Mouse (Mus musculus) forebrain, postnatal 0 days (tissue): Measurements from ENCODE around the gene Vstm5. TPM values are rescaled to one million over a fixed set of nuclear protein-coding genes. Genes with fewer than 3 reads are reported as not detected.

Experiments used
- ATAC-seq: fragments of 200-750 bp; cut with Nextera tagmentation; 2 replicates; pipeline ENCODE4 v1.8.0; 2017; ENCODE audit warnings: mild to moderate bottlenecking, moderate library complexity
- DNase-seq: peaks from one replicate; pipeline ENCODE4 v3.0.0-alpha.2; 2015
- H3K27ac ChIP-seq: fragments of 300-500 bp; sonication (generic); 2 replicates; pipeline ENCODE4 v1.5.1; 2014; ENCODE audit warnings: low read depth, mild to moderate bottlenecking, antibody characterized with exemption, low read length, moderate library complexity, mixed read lengths
- H3K27me3 ChIP-seq: fragments of 300-500 bp; sonication (generic); 2 replicates; pipeline ENCODE4 v1.6.1; 2014; ENCODE audit warnings: mild to moderate bottlenecking, low read length, mixed read lengths; ENCODE audit not compliant: insufficient read depth
- H3K36me3 ChIP-seq: fragments of 300-500 bp; sonication (generic); 2 replicates; pipeline ENCODE4 v1.6.1; 2014; ENCODE audit warnings: mild to moderate bottlenecking, moderate library complexity; ENCODE audit not compliant: insufficient read depth
- H3K4me1 ChIP-seq: fragments of 300-500 bp; sonication (generic); 2 replicates; pipeline ENCODE4 v1.6.1; 2014; ENCODE audit warnings: antibody characterized with exemption; ENCODE audit not compliant: insufficient read depth
- H3K4me2 ChIP-seq: fragments of 300-500 bp; sonication (generic); 2 replicates; pipeline ENCODE4 v1.6.1; 2014; ENCODE audit warnings: low read depth, mild to moderate bottlenecking, moderate library complexity
- H3K4me3 ChIP-seq: fragments of 300-500 bp; sonication (generic); 2 replicates; pipeline ENCODE4 v1.5.1; 2014; ENCODE audit warnings: low read depth, low read length, mixed read lengths
- H3K9ac ChIP-seq: fragments of 300-500 bp; sonication (generic); 2 replicates; pipeline ENCODE4 v1.6.1; 2014; ENCODE audit warnings: mild to moderate bottlenecking
- H3K9me3 ChIP-seq: fragments of 300-500 bp; sonication (generic); 2 replicates; pipeline ENCODE4 v1.6.1; 2016; ENCODE audit warnings: low read length
- CTCF ChIP-seq: sonication (generic); IDR thresholded peaks from 2 replicates; pipeline ENCODE4 v1.5.1; 2016; ENCODE audit warnings: antibody characterized with exemption, control low read depth, low read depth
- WGBS: fragments of 180-500 bp; shearing (Covaris S2); extraction: QIAGEN DNeasy Blood & Tissue Kit; methylation state at CpG from one replicate; pipeline ENCODE4 v1.1.7; 2014; 5-methylcytosine and 5-hydroxymethylcytosine counted together
- polyA plus RNA-seq: library from polyadenylated mRNA; unstranded; fragments of >200 nt; fragmentation: Nextera tagmentation; extraction: Ambion mirVana; gene quantifications from 2 replicates; pipeline ENCODE4 v1.2.1, GENCODE M21; 2015
- total RNA-seq: library from RNA; depleted of rRNA; stranded (reverse); fragments of >200 nt; gene quantifications from 2 replicates; pipeline ENCODE4 v1.2.3, GENCODE M21; 2014

Vstm5 gene
- total and polyA plus RNA-seq, 2 experiments from 2014 or later, result 18.2 to 21.6 TPM

DNA sequence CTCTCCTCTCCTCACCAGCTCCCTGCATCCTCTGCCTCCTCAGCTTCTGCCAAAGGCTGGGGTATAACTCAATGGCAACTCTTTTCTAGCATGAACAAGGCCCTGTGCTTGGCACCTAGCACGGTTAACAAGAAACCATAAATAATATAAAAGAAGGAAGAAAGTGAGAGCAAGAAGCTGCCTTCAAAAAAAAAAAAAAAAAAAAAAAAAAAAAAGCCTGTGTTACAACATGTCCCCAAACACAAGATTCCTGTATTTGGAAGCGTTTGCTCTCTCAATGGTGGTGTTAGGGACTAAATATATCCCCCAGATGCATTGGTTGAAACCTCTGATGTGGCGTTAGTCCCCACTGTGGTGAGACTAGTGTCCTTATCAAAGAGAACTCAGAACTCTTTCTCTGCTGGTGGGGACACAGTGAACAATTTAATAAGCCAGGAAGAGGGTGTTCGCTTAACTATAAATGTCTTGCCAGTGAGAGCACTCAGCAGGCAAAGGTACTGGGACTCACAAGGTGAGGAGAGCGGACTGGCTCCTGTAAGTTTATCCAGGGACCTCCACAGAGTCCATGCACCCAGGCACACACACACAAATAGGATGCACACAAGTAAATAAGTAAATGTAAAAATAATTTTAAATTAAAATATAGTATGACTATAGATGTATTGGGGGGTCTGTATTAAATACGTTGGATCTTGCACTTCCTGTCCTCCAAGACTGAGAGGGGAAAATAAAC, 2.2 kb downstream of the Vstm5 start:
- DNase-seq (no peak), ATAC-seq (no peak)
- Histone ChIP-seq H3K27me3 (no peaks in the 10 kb centered on the region), H3K9ac (no peak overlapping the region), H3K27ac (no peak overlapping the region), H3K36me3 (no peaks in the 10 kb centered on the region), H3K4me3 (no peak overlapping the region), H3K4me1 (0 out of 2 replicates have a peak, but pooled peaks cover 4% of the 10 kb centered on the region), H3K4me2 (no peak overlapping the region), H3K9me3 (no peaks in the 10 kb centered on the region)
- no peak for TF ChIP-seq CTCF
- WGBS, result 70% methylated on average over 6 of the region's 6 CpGs

GRCm38 (mm10) chr9:15241596-15241939, 2.7 kb downstream of the Vstm5 start:
- ATAC-seq (no peak), DNase-seq (peak; percentile 55)
- TF ChIP-seq CTCF, result peak; percentile 59
- H3K9me3 ChIP-seq, result no peaks in the 10 kb centered on the region
- H3K4me3 ChIP-seq, result no peak overlapping the region
- H3K27ac ChIP-seq, result no peak overlapping the region
- H3K36me3 ChIP-seq, result no peaks in the 10 kb centered on the region
- no peak overlapping the region for H3K4me2 ChIP-seq
- no peaks in the 10 kb centered on the region for H3K27me3 ChIP-seq
- 48% methylated on average over 9 of the region's 9 CpGs for WGBS
- H3K9ac ChIP-seq, result no peak overlapping the region
- H3K4me1 ChIP-seq, result 0 out of 2 replicates have a peak, but pooled peaks cover 4% of the 10 kb centered on the region

- no peak overlapping the region for H3K9ac ChIP-seq
- 93% methylated on average over 1 of the region's 1 CpGs for WGBS
- H3K27me3 ChIP-seq, result no peaks in the 10 kb centered on the region
- DNase-seq (no peak), ATAC-seq (no peak)
- no peak overlapping the region for H3K4me2 ChIP-seq
- H3K4me3 ChIP-seq, result no peak overlapping the region
- no peak overlapping the region for H3K27ac ChIP-seq
- H3K36me3 ChIP-seq, result no peaks in the 10 kb centered on the region
- 0 out of 2 replicates have a peak, but pooled peaks cover 4% of the 10 kb centered on the region for H3K4me1 ChIP-seq
- TF ChIP-seq CTCF, result no peak
- no peaks in the 10 kb centered on the region for H3K9me3 ChIP-seq
Measured at GRCm38 (mm10) chr9:15242130-15242529, 3.3 kb downstream of the Vstm5 start.

DNA sequence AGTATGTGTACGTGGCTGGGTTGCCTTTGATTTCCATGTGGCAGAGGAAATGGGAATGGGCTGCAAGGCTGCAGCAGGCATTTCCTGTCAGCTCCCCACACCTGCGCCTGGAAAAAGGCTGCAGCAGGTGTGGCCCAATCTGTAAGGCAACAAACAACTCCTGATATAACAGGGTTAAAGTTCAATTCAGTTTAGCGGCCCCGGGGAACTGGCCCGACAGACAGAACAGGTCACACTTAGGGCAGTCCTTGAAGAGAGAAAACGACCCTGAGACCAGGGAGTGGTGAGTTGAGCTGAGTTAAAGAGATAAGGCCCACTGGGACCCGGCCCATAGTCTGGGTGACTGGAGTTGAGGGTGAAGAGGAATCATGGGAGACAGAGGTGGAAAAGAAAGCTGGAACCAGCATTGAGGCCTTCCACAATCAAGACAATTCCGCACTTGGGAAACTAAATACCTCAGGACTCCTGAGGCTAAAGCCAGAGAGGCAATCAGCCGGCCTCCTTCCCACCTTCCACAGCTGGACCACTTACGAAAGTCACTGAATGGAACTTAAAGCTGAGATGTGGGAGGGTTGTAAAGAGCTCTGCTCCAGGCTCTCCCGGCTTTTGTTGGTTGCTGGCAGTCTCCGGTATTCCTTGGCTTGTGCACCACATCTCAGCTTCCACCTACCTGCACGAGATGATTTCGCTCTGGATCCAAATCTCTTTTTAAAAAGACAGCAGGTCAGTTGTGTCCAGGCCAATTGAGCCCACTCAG, 6.7 kb downstream of the Vstm5 start:
- TF ChIP-seq CTCF, result no peak
- Histone ChIP-seq H3K9ac (no peak overlapping the region), H3K27me3 (no peaks in the 10 kb centered on the region), H3K27ac (no peak overlapping the region), H3K4me1 (no peaks in the 10 kb centered on the region), H3K4me2 (no peak overlapping the region), H3K4me3 (no peak overlapping the region), H3K36me3 (no peaks in the 10 kb centered on the region), H3K9me3 (no peaks in the 10 kb centered on the region)
- 81% methylated on average over 14 of the region's 14 CpGs for WGBS
- ATAC-seq (no peak), DNase-seq (no peak)

DNA sequence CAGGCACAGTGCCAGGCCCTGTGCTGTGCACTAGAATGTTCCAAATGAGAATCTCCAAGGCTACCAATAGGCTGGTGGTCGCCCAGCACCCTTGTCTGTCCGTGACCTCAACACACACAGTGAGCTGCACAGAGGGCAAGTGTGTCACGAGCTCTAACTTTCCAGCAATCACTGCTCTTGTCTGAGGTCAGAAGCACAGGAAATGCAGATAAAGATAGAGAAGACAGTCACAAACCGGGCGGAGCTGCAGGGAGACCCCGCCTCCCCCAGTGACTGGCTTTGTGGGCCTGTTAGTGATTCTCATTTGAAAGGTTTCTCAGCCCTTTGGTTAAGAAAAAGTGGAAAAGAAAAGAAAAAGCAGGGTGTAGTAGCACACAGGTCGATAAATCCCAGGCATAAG, 11.5 kb downstream of the Vstm5 start:
- H3K27ac ChIP-seq, result no peak overlapping the region
- ATAC-seq (no peak), DNase-seq (no peak)
- no peaks in the 10 kb centered on the region for H3K27me3 ChIP-seq
- WGBS, result 76% methylated on average over 7 of the region's 7 CpGs
- H3K4me3 ChIP-seq, result no peak overlapping the region
- H3K9ac ChIP-seq, result no peak overlapping the region
- no peaks in the 10 kb centered on the region for H3K4me1 ChIP-seq
- H3K36me3 ChIP-seq, result no peaks in the 10 kb centered on the region
- TF ChIP-seq CTCF, result no peak
- no peaks in the 10 kb centered on the region for H3K9me3 ChIP-seq
- no peak overlapping the region for H3K4me2 ChIP-seq

- TF ChIP-seq CTCF, result no peak
- H3K4me1 ChIP-seq, result no peaks in the 10 kb centered on the region
- DNase-seq (no peak), ATAC-seq (no peak)
- H3K9me3 ChIP-seq, result no peaks in the 10 kb centered on the region
- no peak overlapping the region for H3K9ac ChIP-seq
- no peak overlapping the region for H3K27ac ChIP-seq
- H3K4me3 ChIP-seq, result no peak overlapping the region
- H3K27me3 ChIP-seq, result no peaks in the 10 kb centered on the region
- whole genome bisulfite sequencing, result 82% methylated on average over 7 of the region's 7 CpGs
- H3K4me2 ChIP-seq, result no peak overlapping the region
- H3K36me3 ChIP-seq, result peaks cover 2% of the 10 kb centered on the region; the same call in 1 of the 2 replicates
Measured at GRCm38 (mm10) chr9:15252196-15252595, 13.4 kb downstream of the Vstm5 start.

DNA sequence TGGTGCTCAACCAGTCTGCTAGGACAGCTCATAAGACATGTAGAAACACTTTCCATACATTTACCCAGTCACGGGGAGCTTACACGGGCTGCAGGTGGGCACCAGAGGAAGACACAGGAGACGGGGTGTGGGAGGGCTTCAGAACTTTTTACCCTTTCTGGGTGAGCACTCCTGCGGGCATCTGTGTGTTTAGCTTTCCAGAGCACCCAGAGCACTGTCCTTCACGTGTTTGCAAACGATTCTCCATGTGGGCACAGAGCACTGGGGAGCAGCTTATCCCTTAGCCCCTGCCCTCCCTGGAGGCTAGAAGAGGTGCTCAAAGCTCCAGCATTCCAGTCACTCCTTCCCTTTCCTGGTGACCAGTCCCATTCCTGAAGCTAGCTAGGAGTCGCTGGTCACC, 15.7 kb downstream of the Vstm5 start:
- no peak for DNase-seq
- no peak for TF ChIP-seq CTCF

More for the DNA sequence above, 15.7 kb downstream of the Vstm5 start:
- H3K4me1 ChIP-seq, result no peaks in the 10 kb centered on the region
- H3K9ac ChIP-seq, result no peak overlapping the region
- no peak overlapping the region for H3K4me3 ChIP-seq
- WGBS, result 86% methylated on average over 7 of the region's 7 CpGs
- no peaks in the 10 kb centered on the region for H3K27me3 ChIP-seq
- H3K9me3 ChIP-seq, result no peaks in the 10 kb centered on the region
- ATAC-seq, result no peak
- H3K4me2 ChIP-seq, result no peak overlapping the region
- peaks cover 6% of the 10 kb centered on the region; the same call in 1 of the 2 replicates for H3K36me3 ChIP-seq
- no peak overlapping the region for H3K27ac ChIP-seq
